Mouse (Mus musculus) gastrocnemius, adult 8-10 months (tissue): Measurements from ENCODE around the gene Crbn. TPM values are rescaled to one million over a fixed set of nuclear protein-coding genes. Genes with fewer than 3 reads are reported as not detected.

Experiments used
- DNase-seq, 2 experiments: peaks; one replicate each; pipeline ENCODE4 v3.0.0; 2022; ENCODE audit warnings: low spot score in 2 of 2
- total RNA-seq, 4 experiments: library from RNA; stranded (reverse); gene quantifications; 2 replicates each; pipeline ENCODE4 v1.2.4; 2022

The Crbn gene
- total RNA-seq = 10 to 100 TPM; 48.2 to 59.2 (median 52.2) TPM

GRCm38 (mm10) chr6:106799333-106800226 lies at the start of gene Crbn:
TSS of gene Crbn (minus strand) at chr6:106800077.
- DNase-seq = peak; percentile 82

GRCm38 (mm10) chr6:106840181-106840580 lies 40.3 kb upstream of the Crbn start:
- DNase-seq = no peak

- no peak for DNase-seq
These were observed 38.2 kb upstream of the Crbn start for GRCm38 (mm10) chr6:106838053-106838452.

- DNase-seq = no peak
These were observed 35.4 kb upstream of the Crbn start for GRCm38 (mm10) chr6:106835316-106835715.

- DNase-seq = no peak
These were observed 22.5 kb upstream of the Crbn start for GRCm38 (mm10) chr6:106822329-106822728.

- no peak for DNase-seq
These were observed 20.7 kb upstream of the Crbn start for GRCm38 (mm10) chr6:106820566-106820965.

- no peak for DNase-seq
These were observed 20.0 kb upstream of the Crbn start for GRCm38 (mm10) chr6:106819906-106820305.

GRCm38 (mm10) chr6:106819246-106819645 lies 19.4 kb upstream of the Crbn start:
- DNase-seq = no peak

- no peak for DNase-seq
These were observed 10.8 kb upstream of the Crbn start for GRCm38 (mm10) chr6:106810686-106811085.

GRCm38 (mm10) chr6:106809161-106809560 lies 9.3 kb upstream of the Crbn start:
- no peak for DNase-seq

- no peak for DNase-seq
These were observed 5.0 kb upstream of the Crbn start for GRCm38 (mm10) chr6:106804904-106805303.

GRCm38 (mm10) chr6:106800227-106800557 lies 315 bp upstream of the Crbn start:
- no peak for DNase-seq

GRCm38 (mm10) chr6:106794094-106794814 lies 5.6 kb downstream of the Crbn start:
- DNase-seq = no peak

GRCm38 (mm10) chr6:106793621-106794020 lies 6.3 kb downstream of the Crbn start:
- DNase-seq = no peak

- no peak for DNase-seq
These were observed 6.8 kb downstream of the Crbn start for GRCm38 (mm10) chr6:106793088-106793487.

- no peak for DNase-seq
These were observed 7.4 kb downstream of the Crbn start for GRCm38 (mm10) chr6:106792486-106792885.

- no peak for DNase-seq
These were observed 8.4 kb downstream of the Crbn start for GRCm38 (mm10) chr6:106791429-106791828.

- DNase-seq = no peak
These were observed 12.7 kb downstream of the Crbn start for GRCm38 (mm10) chr6:106787138-106787537.

GRCm38 (mm10) chr6:106770046-106770445 lies 29.8 kb downstream of the Crbn start:
- DNase-seq = no peak

GRCm38 (mm10) chr6:106769290-106769866 lies 30.5 kb downstream of the Crbn start:
- DNase-seq = no peak

GRCm38 (mm10) chr6:106768640-106769289 lies 31.1 kb downstream of the Crbn start, which contains the start of gene Trnt1:
TSS of gene Trnt1 (plus strand) at chr6:106769120.
- peak; percentile 94 to 97 for DNase-seq

- DNase-seq = no peak
These were observed 33.1 kb downstream of the Crbn start for GRCm38 (mm10) chr6:106766774-106767173.
